ENCODE assay signal across 12 mouse cellular contexts in the genomic region with DNA sequence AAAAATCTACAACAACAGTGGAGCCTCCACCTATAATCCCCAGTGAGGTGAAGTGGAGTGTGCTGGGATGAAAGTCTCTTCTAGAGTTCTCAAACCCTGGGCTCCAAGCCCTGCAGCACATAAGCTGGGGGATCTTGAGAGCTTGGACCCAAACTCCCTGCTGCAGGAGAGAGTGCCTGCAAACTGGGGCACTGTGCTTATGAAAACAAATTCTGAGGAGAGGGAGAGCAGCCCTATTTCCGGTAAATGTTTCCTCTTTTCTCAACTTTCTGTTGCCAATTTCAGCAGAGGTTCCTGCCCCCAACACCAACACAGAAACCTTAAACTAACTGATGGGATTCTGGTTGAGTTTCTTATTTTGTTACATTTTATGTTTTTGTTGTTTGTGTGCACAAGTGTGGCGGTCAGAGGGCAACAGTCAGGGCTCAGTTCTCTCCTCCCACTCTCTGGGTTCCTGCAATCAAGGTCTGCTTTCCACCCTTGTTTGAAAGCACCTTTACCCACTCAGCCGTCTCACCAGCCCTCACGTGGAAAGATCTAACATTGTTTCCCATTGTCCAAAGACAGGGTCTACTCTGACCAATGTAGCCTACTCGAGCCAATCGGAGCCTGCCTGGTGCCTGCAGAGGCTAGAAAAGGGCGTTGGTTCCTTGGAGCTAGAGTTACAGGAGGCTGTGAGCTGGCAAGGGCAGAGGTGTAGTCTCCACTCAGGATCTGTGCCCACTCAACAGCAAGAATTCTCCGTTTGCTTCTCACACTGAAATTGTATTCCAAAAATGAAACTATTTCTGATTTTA. TPM values are rescaled to one million over a fixed set of nuclear protein-coding genes. Genes with fewer than 3 reads are reported as not detected.
A peak's percentile ranks its signal among the peaks of the same experiment; 100 is the strongest.
DNase-seq lines count a peak whose midpoint lies in the region; ATAC-seq lines count a peak whose summit lies in the region.
"Had no signal": no experiment of that assay in that cellular context is flagged by ENCODE, and none has a peak within 500 bp of the region (broad histone marks: within the 10 kb centered on the region; RNA-seq: fewer than 3 reads in every experiment).

No protein-coding gene starts in this region.

- no peak for DNase-seq in heart, postnatal 14 days
- DNase-seq in spleen, postnatal 36 days (ENCODE audit: low spot score in 2 of 2) = peak; percentile 27 to 41
- DNase-seq in spleen, postnatal 4 days (ENCODE audit: low spot score in 2 of 2) = no peak
- DNase-seq in liver, embryonic 11.5 days (ENCODE audit: low spot score) = no peak
- DNase-seq in thymus, postnatal 25 days = peak; percentile 53
- DNase-seq in left cerebral cortex, adult 9 months (ENCODE audit: low spot score in 2 of 2) = no peak
- no peak for DNase-seq in yolk sac, embryonic 10.5 days (ENCODE audit: low spot score)
- DNase-seq: embryo, embryonic 11 days; right cerebral cortex, postnatal 4 days had no signal

- H3K36me3 ChIP-seq in heart, embryonic 11.5 days (ENCODE audit: control insufficient read depth, insufficient read depth, low read length) = no peaks in the 10 kb centered on the region; the same call in 1 of the 2 replicates
- peaks cover 3% of the 10 kb centered on the region; the same call in 1 of the 2 replicates for H3K36me3 ChIP-seq in liver, embryonic 11.5 days (ENCODE audit: control insufficient read depth, insufficient read depth, low read length)

- H3K9me3 ChIP-seq in heart, embryonic 11.5 days (replicated peaks; ENCODE audit: control insufficient read depth, low read length) = no peaks in the 10 kb centered on the region
- no peaks in the 10 kb centered on the region for H3K9me3 ChIP-seq in liver, embryonic 11.5 days (ENCODE audit: control insufficient read depth, low read length)
- H3K9me3 ChIP-seq: lung, embryonic 15.5 days; neural tube, embryonic 12.5 days had no signal

- H3K27me3 ChIP-seq in heart, embryonic 11.5 days (ENCODE audit: control insufficient read depth, insufficient read depth, low read length) = no peaks in the 10 kb centered on the region
- H3K27me3 ChIP-seq in liver, embryonic 11.5 days (replicated peaks; ENCODE audit: control insufficient read depth, insufficient read depth, low read length) = no peaks in the 10 kb centered on the region
- H3K27me3 ChIP-seq: lung, embryonic 15.5 days; neural tube, embryonic 12.5 days had no signal

- 59% methylated on average over 8 of the region's 8 CpGs for WGBS in heart, embryonic 11.5 days (ENCODE audit: insufficient replicate concordance)
- WGBS in liver, embryonic 11.5 days = 60% methylated on average over 8 of the region's 8 CpGs

- H3K9ac ChIP-seq in heart, embryonic 11.5 days (ENCODE audit: low read depth, low read length) = no peak overlapping the region
- H3K9ac ChIP-seq in liver, embryonic 11.5 days (ENCODE audit: low read depth, low read length) = no peak overlapping the region
- H3K9ac ChIP-seq: lung, embryonic 15.5 days; neural tube, embryonic 12.5 days had no signal

- no peak overlapping the region for H3K4me3 ChIP-seq in heart, embryonic 11.5 days (ENCODE audit: low read depth, low read length)
- H3K4me3 ChIP-seq in liver, embryonic 11.5 days (ENCODE audit: low read depth, low read length) = no peak overlapping the region
- H3K4me3 ChIP-seq: lung, embryonic 15.5 days; neural tube, embryonic 12.5 days had no signal

- intact Hi-C loops in heart, postnatal 14 days (cut with DNase I) = loop anchor here (2.0 to 5.0 kb wide), 2 partner anchors 55 to 173 kb away; no protein-coding TSS in a partner anchor

- no peak overlapping the region for H3K4me2 ChIP-seq in heart, embryonic 11.5 days
- peak overlapping the region; percentile 17 for H3K4me2 ChIP-seq in liver, embryonic 11.5 days
- H3K4me2 ChIP-seq: lung, embryonic 15.5 days; neural tube, embryonic 12.5 days had no signal

- ATAC-seq in heart, embryonic 11.5 days (replicated peaks; ENCODE audit: insufficient number of reproducible peaks, low FRiP score, low TSS enrichment) = no peak
- ATAC-seq in liver, embryonic 11.5 days (replicated peaks; ENCODE audit: low FRiP score) = no peak

- peaks cover 8% of the 10 kb centered on the region for H3K4me1 ChIP-seq in heart, embryonic 11.5 days (ENCODE audit: control insufficient read depth, insufficient read depth, low read length)
- peaks cover 32% of the 10 kb centered on the region for H3K4me1 ChIP-seq in liver, embryonic 11.5 days (replicated peaks; ENCODE audit: control insufficient read depth, insufficient read depth, low read length)

- peak overlapping the region; percentile 15; the same call in 1 of the 2 replicates for H3K27ac ChIP-seq in heart, embryonic 11.5 days (ENCODE audit: low read depth, low read length)
- H3K27ac ChIP-seq in liver, embryonic 11.5 days (ENCODE audit: low read depth, low read length) = peak overlapping the region; percentile 49; the same call in 1 of the 2 replicates
- H3K27ac ChIP-seq: lung, embryonic 15.5 days; neural tube, embryonic 12.5 days had no signal

RNA-seq across cellular contexts. Expression of gene Oaz1, which starts 2.4 kb away (rescaled TPM):
- 1,894 and 1,935 TPM in 2 replicates for polyA plus RNA-seq in heart, embryonic 11.5 days (2014; fragmentation: Nextera tagmentation; extraction: Ambion mirVana)
- total RNA-seq in heart, postnatal 14 days (2021) = 100 to 1,000 TPM; 893 to 962 TPM
- polyA plus RNA-seq in liver, embryonic 11.5 days (2014; fragmentation: Nextera tagmentation; extraction: Ambion mirVana) = 1,793 and 1,800 TPM in 2 replicates

RNA-seq across cellular contexts. Expression of gene Jsrp1, which starts 10.7 kb away (rescaled TPM):
- 8.0 and 10.0 TPM in 2 replicates for polyA plus RNA-seq in heart, embryonic 11.5 days (2014; fragmentation: Nextera tagmentation; extraction: Ambion mirVana)
- not detected for total RNA-seq in heart, postnatal 14 days (2021)
- 1.1 and 1.5 TPM in 2 replicates for polyA plus RNA-seq in liver, embryonic 11.5 days (2014; fragmentation: Nextera tagmentation; extraction: Ambion mirVana)

RNA-seq across cellular contexts. Expression of gene Amh, which starts 19.0 kb away (rescaled TPM):
- 0.11 TPM in 1 of 2 replicates, not detected in the other for polyA plus RNA-seq in heart, embryonic 11.5 days (2014; fragmentation: Nextera tagmentation; extraction: Ambion mirVana)
- under 1 TPM; 0.56 to 0.65 TPM for total RNA-seq in heart, postnatal 14 days (2021)
- 0.14 TPM in 1 of 2 replicates, not detected in the other for polyA plus RNA-seq in liver, embryonic 11.5 days (2014; fragmentation: Nextera tagmentation; extraction: Ambion mirVana)
- polyA plus RNA-seq: neural tube, embryonic 12.5 days had no signal

RNA-seq across cellular contexts. Expression of gene Lingo3, which starts 19.8 kb away (rescaled TPM):
- polyA plus RNA-seq in heart, embryonic 11.5 days (2014; fragmentation: Nextera tagmentation; extraction: Ambion mirVana) = 0.14 TPM in 1 of 2 replicates, not detected in the other
- 1 to 10 TPM; 4.2 to 5.7 TPM for total RNA-seq in heart, postnatal 14 days (2021)
- polyA plus RNA-seq in liver, embryonic 11.5 days (2014; fragmentation: Nextera tagmentation; extraction: Ambion mirVana) = 0.05 TPM in 1 of 2 replicates, not detected in the other

RNA-seq across cellular contexts. Expression of gene Plekhj1, which starts 25.6 kb away (rescaled TPM):
- 89.0 and 97.7 TPM in 2 replicates for polyA plus RNA-seq in heart, embryonic 11.5 days (2014; fragmentation: Nextera tagmentation; extraction: Ambion mirVana)
- total RNA-seq in heart, postnatal 14 days (2021) = 10 to 100 TPM; 35.7 to 36.3 TPM
- 178 and 188 TPM in 2 replicates for polyA plus RNA-seq in liver, embryonic 11.5 days (2014; fragmentation: Nextera tagmentation; extraction: Ambion mirVana)

Comparison
In these comparisons a context has a peak if more than half of its experiments do, and no peak if none do; other contexts are left out.
1. DNase-seq: peak in spleen, postnatal 36 days (2 of 2) and thymus, postnatal 25 days (single experiment); none in heart, postnatal 14 days (0 of 2), spleen, postnatal 4 days (0 of 2), liver, embryonic 11.5 days (single experiment), left cerebral cortex, adult 9 months (0 of 2) and yolk sac, embryonic 10.5 days (single experiment).